Mouse (Mus musculus): ENCODE measurements around the gene Gm9945. TPM values are rescaled to one million over a fixed set of nuclear protein-coding genes. Genes with fewer than 3 reads are reported as not detected.

Gm9945 gene
- total RNA-seq (2021), result not detected
- long read RNA-seq, experiment 1, result 0 reads
- long read RNA-seq, experiment 2, partial matches to known transcripts, result 0 of 2 reads
- long read RNA-seq, experiment 2, other reads (novel, unspliced or antisense), result 0 of 2 reads

- DNase-seq (ENCODE audit: low spot score in 2 of 2), result peak in 1 of 2 experiments; percentile 40
These were observed at the start of gene Gm9945, which contains the start of gene Sowaha for GRCm38 (mm10) chr11:53479783-53480301. Gene Gm9945 (plus strand): TSS chr11:53480166. Gene Sowaha (minus strand): TSS chr11:53480274.

GRCm38 (mm10) chr11:53430300-53430669 lies 49.7 kb upstream of the Gm9945 start:
- DNase-seq (ENCODE audit: low spot score in 2 of 2), result peak in 1 of 2 experiments; percentile 63

GRCm38 (mm10) chr11:53430670-53431346 lies 49.2 kb upstream of the Gm9945 start, which contains the start of the genes Uqcrq and Gdf9:
Gene Uqcrq (minus strand): TSS chr11:53430831.
Gene Gdf9 (plus strand): TSS chr11:53431023.
- DNase-seq (ENCODE audit: low spot score in 2 of 2), result peak; percentile 90 to 95

GRCm38 (mm10) chr11:53431347-53432056 lies 48.5 kb upstream of the Gm9945 start:
- peak in 1 of 2 experiments; percentile 29 for DNase-seq (ENCODE audit: low spot score in 2 of 2)

- no peak for DNase-seq (ENCODE audit: low spot score in 2 of 2)
These were observed 46.9 kb upstream of the Gm9945 start for GRCm38 (mm10) chr11:53433057-53433456.

GRCm38 (mm10) chr11:53435504-53435903 lies 44.5 kb upstream of the Gm9945 start:
- DNase-seq (ENCODE audit: low spot score in 2 of 2), result no peak

GRCm38 (mm10) chr11:53436338-53436737 lies 43.6 kb upstream of the Gm9945 start:
- DNase-seq (ENCODE audit: low spot score in 2 of 2), result no peak

GRCm38 (mm10) chr11:53441921-53442320 lies 38.0 kb upstream of the Gm9945 start:
- no peak for DNase-seq (ENCODE audit: low spot score in 2 of 2)

GRCm38 (mm10) chr11:53443861-53444260 lies 36.1 kb upstream of the Gm9945 start:
- no peak for DNase-seq (ENCODE audit: low spot score in 2 of 2)

- DNase-seq (ENCODE audit: low spot score in 2 of 2), result no peak
These were observed 34.4 kb upstream of the Gm9945 start for GRCm38 (mm10) chr11:53445562-53445961.

- no peak for DNase-seq (ENCODE audit: low spot score in 2 of 2)
These were observed 33.8 kb upstream of the Gm9945 start for GRCm38 (mm10) chr11:53446183-53446582.

GRCm38 (mm10) chr11:53447996-53448395 lies 32.0 kb upstream of the Gm9945 start:
- DNase-seq (ENCODE audit: low spot score in 2 of 2), result no peak

GRCm38 (mm10) chr11:53448529-53448928 lies 31.4 kb upstream of the Gm9945 start:
- DNase-seq (ENCODE audit: low spot score in 2 of 2), result peak; percentile 49

GRCm38 (mm10) chr11:53450070-53450705 lies 29.8 kb upstream of the Gm9945 start:
- DNase-seq (ENCODE audit: low spot score in 2 of 2), result no peak

GRCm38 (mm10) chr11:53451361-53451760 lies 28.6 kb upstream of the Gm9945 start:
- DNase-seq (ENCODE audit: low spot score in 2 of 2), result no peak

GRCm38 (mm10) chr11:53452396-53452795 lies 27.6 kb upstream of the Gm9945 start:
- no peak for DNase-seq (ENCODE audit: low spot score in 2 of 2)

GRCm38 (mm10) chr11:53453031-53453430 lies 26.9 kb upstream of the Gm9945 start:
- DNase-seq (ENCODE audit: low spot score in 2 of 2), result no peak

GRCm38 (mm10) chr11:53456474-53457371 lies 23.2 kb upstream of the Gm9945 start, which contains the start of the genes Gm10447 and Shroom1:
Gene Gm10447 (minus strand): TSS chr11:53457110.
Gene Shroom1 (plus strand): TSS chr11:53457205.
- peak; percentile 62 for DNase-seq (ENCODE audit: low spot score in 2 of 2)

GRCm38 (mm10) chr11:53457372-53457954 lies 22.5 kb upstream of the Gm9945 start:
- no peak for DNase-seq (ENCODE audit: low spot score in 2 of 2)

- no peak for DNase-seq (ENCODE audit: low spot score in 2 of 2)
These were observed 21.0 kb upstream of the Gm9945 start for GRCm38 (mm10) chr11:53458996-53459395.

Data from adrenal gland, adult 18-20 months (tissue).